Mouse (Mus musculus) hindbrain, embryonic 13.5 days (tissue): ENCODE measurements at regions not wholly inside any gene's neighbourhood (a gene's known extent, or its start where the extent isn't known, plus 50 kb on each side); places are given as distances from the start of the nearest gene placed in this dataset.

Experiments used
- ATAC-seq: fragments of 200-750 bp; cut with Nextera tagmentation; 2 replicates; pipeline ENCODE4 v1.8.0; 2017; ENCODE audit warnings: moderate TSS enrichment; ENCODE audit not compliant: low FRiP score
- H3K27ac ChIP-seq: fragments of 300-500 bp; sonication (generic); 2 replicates; pipeline ENCODE4 v1.5.1; 2015; ENCODE audit warnings: inconsistent platforms, mild to moderate bottlenecking, moderate library complexity
- H3K27me3 ChIP-seq: fragments of 300-500 bp; sonication (generic); 2 replicates; pipeline ENCODE4 v1.6.1; 2015; ENCODE audit warnings: mild to moderate bottlenecking, inconsistent platforms
- H3K36me3 ChIP-seq: fragments of 300-500 bp; sonication (generic); 2 replicates; pipeline ENCODE4 v1.6.1; 2015; ENCODE audit warnings: mild to moderate bottlenecking, inconsistent platforms
- H3K4me1 ChIP-seq: fragments of 300-500 bp; sonication (generic); replicated peaks from 2 replicates; pipeline ENCODE4 v1.6.1; 2015; ENCODE audit warnings: inconsistent platforms
- H3K4me2 ChIP-seq: fragments of 300-500 bp; sonication (generic); 2 replicates; pipeline ENCODE4 v1.6.1; 2015; ENCODE audit warnings: inconsistent platforms, mild to moderate bottlenecking, moderate library complexity
- H3K4me3 ChIP-seq: fragments of 300-500 bp; sonication (generic); 2 replicates; pipeline ENCODE4 v1.5.1; 2015; ENCODE audit warnings: mild to moderate bottlenecking, inconsistent platforms
- H3K9ac ChIP-seq: fragments of 300-500 bp; sonication (generic); 2 replicates; pipeline ENCODE4 v1.6.1; 2015; ENCODE audit warnings: mild to moderate bottlenecking, inconsistent platforms
- H3K9me3 ChIP-seq: fragments of 300-500 bp; sonication (generic); 2 replicates; pipeline ENCODE4 v1.6.1; 2016; ENCODE audit warnings: inconsistent platforms
- WGBS: fragments of 180-500 bp; shearing (Covaris S2); methylation state at CpG from one replicate; pipeline ENCODE4 v1.1.7; 2015; 5-methylcytosine and 5-hydroxymethylcytosine counted together

- H3K27me3 ChIP-seq = no peaks in the 10 kb centered on the region
- H3K9me3 ChIP-seq = no peaks in the 10 kb centered on the region
- ATAC-seq = no peak
- H3K27ac ChIP-seq = no peak overlapping the region
- no peaks in the 10 kb centered on the region for H3K4me1 ChIP-seq
- no peak overlapping the region for H3K4me2 ChIP-seq
- no peaks in the 10 kb centered on the region for H3K36me3 ChIP-seq
- H3K9ac ChIP-seq = no peak overlapping the region
- WGBS = 95% methylated on average over 4 of the region's 4 CpGs
- no peak overlapping the region for H3K4me3 ChIP-seq
These were observed 388.2 kb downstream of the Setd4 start for GRCm38 (mm10) chr16:93215630-93216029.

GRCm38 (mm10) chr16:93213618-93214017 is 387.7 kb upstream of the Runx1 start:
- Histone ChIP-seq H3K27me3 (no peaks in the 10 kb centered on the region), H3K27ac (no peak overlapping the region), H3K9me3 (no peaks in the 10 kb centered on the region), H3K36me3 (no peaks in the 10 kb centered on the region), H3K4me2 (no peak overlapping the region), H3K4me3 (no peak overlapping the region), H3K4me1 (no peaks in the 10 kb centered on the region), H3K9ac (no peak overlapping the region)
- 94% methylated on average over 6 of the region's 6 CpGs for WGBS
- ATAC-seq = no peak

- no peak overlapping the region for H3K4me2 ChIP-seq
- H3K36me3 ChIP-seq = no peaks in the 10 kb centered on the region
- no peaks in the 10 kb centered on the region for H3K9me3 ChIP-seq
- WGBS = 92% methylated on average over 3 of the region's 3 CpGs
- no peak overlapping the region for H3K9ac ChIP-seq
- H3K27ac ChIP-seq = no peak overlapping the region
- ATAC-seq = no peak
- H3K27me3 ChIP-seq = no peaks in the 10 kb centered on the region
- H3K4me3 ChIP-seq = no peak overlapping the region
- H3K4me1 ChIP-seq = no peaks in the 10 kb centered on the region
These were observed 381.7 kb upstream of the Runx1 start for GRCm38 (mm10) chr16:93207675-93208074.

GRCm38 (mm10) chr16:93207217-93207616 is 381.3 kb upstream of the Runx1 start:
- no peak for ATAC-seq
- WGBS = 95% methylated on average over 5 of the region's 5 CpGs
- H3K4me3 ChIP-seq = no peak overlapping the region
- no peaks in the 10 kb centered on the region for H3K27me3 ChIP-seq
- H3K36me3 ChIP-seq = no peaks in the 10 kb centered on the region
- H3K4me1 ChIP-seq = no peaks in the 10 kb centered on the region
- no peak overlapping the region for H3K4me2 ChIP-seq
- no peaks in the 10 kb centered on the region for H3K9me3 ChIP-seq
- no peak overlapping the region for H3K27ac ChIP-seq
- H3K9ac ChIP-seq = no peak overlapping the region

GRCm38 (mm10) chr16:93206325-93206724 is 380.4 kb upstream of the Runx1 start:
- WGBS = 83% methylated on average over 4 of the region's 4 CpGs
- H3K27ac ChIP-seq = no peak overlapping the region
- no peaks in the 10 kb centered on the region for H3K9me3 ChIP-seq
- H3K36me3 ChIP-seq = no peaks in the 10 kb centered on the region
- H3K4me3 ChIP-seq = no peak overlapping the region
- no peaks in the 10 kb centered on the region for H3K27me3 ChIP-seq
- H3K9ac ChIP-seq = no peak overlapping the region
- no peak for ATAC-seq
- no peaks in the 10 kb centered on the region for H3K4me1 ChIP-seq
- H3K4me2 ChIP-seq = no peak overlapping the region

- no peaks in the 10 kb centered on the region for H3K9me3 ChIP-seq
- H3K4me1 ChIP-seq = no peaks in the 10 kb centered on the region
- 74% methylated on average over 4 of the region's 4 CpGs for whole genome bisulfite sequencing
- H3K27me3 ChIP-seq = no peaks in the 10 kb centered on the region
- H3K4me3 ChIP-seq = no peak overlapping the region
- no peak for ATAC-seq
- no peak overlapping the region for H3K4me2 ChIP-seq
- H3K27ac ChIP-seq = no peak overlapping the region
- H3K9ac ChIP-seq = no peak overlapping the region
- H3K36me3 ChIP-seq = no peaks in the 10 kb centered on the region
These were observed 378.7 kb upstream of the Runx1 start for GRCm38 (mm10) chr16:93204601-93205000.

GRCm38 (mm10) chr16:93202591-93202990 is 376.6 kb upstream of the Runx1 start:
- no peaks in the 10 kb centered on the region for H3K4me1 ChIP-seq
- H3K9ac ChIP-seq = no peak overlapping the region
- no peak for ATAC-seq
- H3K27ac ChIP-seq = no peak overlapping the region
- H3K4me2 ChIP-seq = no peak overlapping the region
- no peaks in the 10 kb centered on the region for H3K9me3 ChIP-seq
- H3K27me3 ChIP-seq = no peaks in the 10 kb centered on the region
- no peak overlapping the region for H3K4me3 ChIP-seq
- no peaks in the 10 kb centered on the region for H3K36me3 ChIP-seq

GRCm38 (mm10) chr16:93197300-93197699 is 371.4 kb upstream of the Runx1 start:
- Histone ChIP-seq H3K36me3 (no peaks in the 10 kb centered on the region), H3K27me3 (no peaks in the 10 kb centered on the region), H3K4me3 (no peak overlapping the region), H3K9me3 (no peaks in the 10 kb centered on the region), H3K27ac (no peak overlapping the region), H3K4me1 (no peaks in the 10 kb centered on the region), H3K4me2 (no peak overlapping the region), H3K9ac (no peak overlapping the region)
- WGBS = 92% methylated on average over 8 of the region's 8 CpGs
- no peak for ATAC-seq

- H3K4me1 ChIP-seq = no peaks in the 10 kb centered on the region
- no peaks in the 10 kb centered on the region for H3K27me3 ChIP-seq
- no peaks in the 10 kb centered on the region for H3K9me3 ChIP-seq
- no peak overlapping the region for H3K4me3 ChIP-seq
- no peaks in the 10 kb centered on the region for H3K36me3 ChIP-seq
- ATAC-seq = no peak
- no peak overlapping the region for H3K27ac ChIP-seq
- 86% methylated on average over 7 of the region's 7 CpGs for WGBS
- no peak overlapping the region for H3K4me2 ChIP-seq
- no peak overlapping the region for H3K9ac ChIP-seq
These were observed 368.1 kb upstream of the Runx1 start for GRCm38 (mm10) chr16:93193921-93194481.

- H3K4me3 ChIP-seq = no peak overlapping the region
- H3K27me3 ChIP-seq = no peaks in the 10 kb centered on the region
- H3K36me3 ChIP-seq = no peaks in the 10 kb centered on the region
- no peak for ATAC-seq
- no peaks in the 10 kb centered on the region for H3K4me1 ChIP-seq
- no peak overlapping the region for H3K4me2 ChIP-seq
- WGBS = 94% methylated on average over 6 of the region's 6 CpGs
- H3K27ac ChIP-seq = no peak overlapping the region
- H3K9me3 ChIP-seq = no peaks in the 10 kb centered on the region
- no peak overlapping the region for H3K9ac ChIP-seq
These were observed 367.3 kb upstream of the Runx1 start for GRCm38 (mm10) chr16:93193263-93193662.

GRCm38 (mm10) chr16:93192651-93193173 is 366.8 kb upstream of the Runx1 start:
- H3K4me3 ChIP-seq = no peak overlapping the region
- H3K36me3 ChIP-seq = no peaks in the 10 kb centered on the region
- H3K27me3 ChIP-seq = no peaks in the 10 kb centered on the region
- no peak overlapping the region for H3K4me2 ChIP-seq
- WGBS = 80% methylated on average over 9 of the region's 9 CpGs
- no peak overlapping the region for H3K9ac ChIP-seq
- no peaks in the 10 kb centered on the region for H3K4me1 ChIP-seq
- no peak for ATAC-seq
- H3K9me3 ChIP-seq = no peaks in the 10 kb centered on the region
- no peak overlapping the region for H3K27ac ChIP-seq

- no peak overlapping the region for H3K27ac ChIP-seq
- ATAC-seq = no peak
- H3K27me3 ChIP-seq = no peaks in the 10 kb centered on the region
- no peaks in the 10 kb centered on the region for H3K36me3 ChIP-seq
- H3K9ac ChIP-seq = no peak overlapping the region
- no peaks in the 10 kb centered on the region for H3K9me3 ChIP-seq
- 88% methylated on average over 5 of the region's 5 CpGs for WGBS
- no peak overlapping the region for H3K4me2 ChIP-seq
- H3K4me3 ChIP-seq = no peak overlapping the region
- H3K4me1 ChIP-seq = no peaks in the 10 kb centered on the region
These were observed 365.2 kb upstream of the Runx1 start for GRCm38 (mm10) chr16:93191174-93191573.

- Histone ChIP-seq H3K27ac (no peak overlapping the region), H3K4me3 (no peak overlapping the region), H3K9me3 (no peaks in the 10 kb centered on the region), H3K9ac (no peak overlapping the region), H3K4me2 (no peak overlapping the region), H3K36me3 (no peaks in the 10 kb centered on the region), H3K4me1 (no peaks in the 10 kb centered on the region), H3K27me3 (no peaks in the 10 kb centered on the region)
- no peak for ATAC-seq
- WGBS = 89% methylated on average over 3 of the region's 3 CpGs
These were observed 364.4 kb upstream of the Runx1 start for GRCm38 (mm10) chr16:93190301-93190700.
